Mouse (Mus musculus) bone marrow macrophage, adult 2 months (primary cell): ENCODE data around the gene Col4a2.

Experiments used
- CTCF ChIP-seq: IDR thresholded peaks from 2 replicates; pipeline ENCODE4 v1.5.1; 2012; ENCODE audit warnings: low read depth, mild to moderate bottlenecking, low read length, moderate library complexity
- POLR2A ChIP-seq: IDR thresholded peaks from 2 replicates; pipeline ENCODE4 v1.6.1; 2012; ENCODE audit warnings: mild to moderate bottlenecking, low read depth, low read length, borderline replicate concordance

- TF ChIP-seq CTCF (no peak), POLR2A (no peak)
Observed at GRCm38 (mm10) chr8:11377391-11378210, 65.0 kb downstream of the Col4a2 start.
